Mouse (Mus musculus): Measurements from ENCODE around the gene Pkp4. TPM values are rescaled to one million over a fixed set of nuclear protein-coding genes. Genes with fewer than 3 reads are reported as not detected.

Pkp4 gene
- polyA plus RNA-seq, 1 experiment from 2014 or later = 32.4 TPM

- Histone ChIP-seq H3K4me1 (ENCODE audit: insufficient read depth) (no peaks in the 10 kb centered on the region), H3K9ac (no peak overlapping the region), H3K27ac (ENCODE audit: low read depth) (peak overlapping the region; percentile 70; the same call in 1 of the 2 replicates), H3K36me3 (ENCODE audit: insufficient read depth) (no peaks in the 10 kb centered on the region), H3K9me3 (ENCODE audit: low read depth, low read length) (no peaks in the 10 kb centered on the region), H3K4me3 (ENCODE audit: low read depth, low read length) (no peak overlapping the region), H3K27me3 (ENCODE audit: insufficient read depth, low read length) (no peaks in the 10 kb centered on the region), H3K4me2 (no peak overlapping the region)
- peak; percentile 56 for DNase-seq
- no peak for TF ChIP-seq CTCF (IDR thresholded peaks at IDR 0.05; ENCODE audit: low read depth)
- peak; percentile 41; the same call in 1 of the 2 replicates for ATAC-seq (ENCODE audit: insufficient read depth)
- WGBS = 62% methylated on average over 2 of the region's 2 CpGs
Measured at GRCm38 (mm10) chr2:59400901-59401378, 240.3 kb downstream of the Pkp4 start.

DNA sequence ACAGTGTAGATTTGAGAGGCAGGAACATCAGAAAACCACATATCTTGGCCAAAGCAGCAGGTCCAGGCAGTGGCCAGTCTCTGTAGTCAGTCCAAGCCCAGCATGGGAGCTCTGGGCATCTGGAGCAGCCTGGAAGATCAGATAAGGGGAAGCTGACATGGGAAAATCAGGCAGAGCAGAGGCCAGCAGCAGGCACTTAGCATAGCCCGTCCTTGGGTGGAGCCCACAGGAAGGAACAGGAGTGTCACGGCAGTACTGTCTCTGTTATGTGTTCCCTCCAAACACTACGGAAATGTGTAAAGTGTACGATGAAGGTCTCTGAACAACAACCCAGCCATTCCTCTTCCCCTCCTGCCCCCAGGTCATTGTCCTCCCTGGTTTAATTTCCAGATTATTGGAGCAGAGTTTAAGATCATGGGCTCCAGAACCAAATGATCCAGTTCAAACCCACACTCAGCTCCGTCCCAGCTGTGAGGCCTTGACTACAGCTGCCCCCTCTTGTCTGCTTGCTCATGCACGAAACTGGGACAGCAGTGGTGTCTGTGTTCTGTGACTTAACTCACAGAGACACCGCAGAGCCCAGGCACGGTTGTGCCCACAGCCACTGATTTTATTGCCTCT lies 241.3 kb downstream of the Pkp4 start:
- no peaks in the 10 kb centered on the region for H3K9me3 ChIP-seq (ENCODE audit: low read depth, low read length)
- H3K4me1 ChIP-seq (ENCODE audit: insufficient read depth) = no peaks in the 10 kb centered on the region
- H3K27me3 ChIP-seq (ENCODE audit: insufficient read depth, low read length) = no peaks in the 10 kb centered on the region
- H3K9ac ChIP-seq = no peak overlapping the region
- 60% methylated on average over 8 of the region's 8 CpGs for WGBS
- peak; percentile 69 for ATAC-seq (ENCODE audit: insufficient read depth)
- TF ChIP-seq CTCF (IDR thresholded peaks at IDR 0.05; ENCODE audit: low read depth) = no peak
- no peak overlapping the region for H3K4me3 ChIP-seq (ENCODE audit: low read depth, low read length)
- no peaks in the 10 kb centered on the region for H3K36me3 ChIP-seq (ENCODE audit: insufficient read depth)
- peak; percentile 49 for DNase-seq
- peak overlapping the region; percentile 70; the same call in 1 of the 2 replicates for H3K27ac ChIP-seq (ENCODE audit: low read depth)
- H3K4me2 ChIP-seq = no peak overlapping the region

DNA sequence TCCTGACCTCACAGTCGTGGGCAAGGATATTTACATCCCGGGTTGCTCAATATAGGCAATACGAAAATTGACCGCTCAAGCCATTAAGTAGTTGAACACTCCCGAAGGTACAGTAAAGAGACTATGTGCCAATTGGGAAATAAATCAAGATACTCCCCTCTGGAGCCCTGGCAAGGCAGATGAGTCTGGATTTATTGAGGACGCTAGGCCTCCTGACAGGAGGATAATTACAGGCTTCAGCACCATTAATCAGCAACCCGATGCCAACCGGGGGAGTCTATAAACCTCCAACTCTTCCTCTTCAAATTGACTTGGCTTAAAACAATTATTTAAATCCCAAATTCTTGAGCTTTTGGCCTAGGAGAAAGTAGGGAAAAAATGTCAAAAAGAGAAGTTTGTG lies 243.4 kb downstream of the Pkp4 start:
- H3K27ac ChIP-seq (ENCODE audit: low read depth) = no peak overlapping the region
- no peaks in the 10 kb centered on the region for H3K4me1 ChIP-seq (ENCODE audit: insufficient read depth)
- no peaks in the 10 kb centered on the region for H3K27me3 ChIP-seq (ENCODE audit: insufficient read depth, low read length)
- DNase-seq = no peak
- H3K9ac ChIP-seq = no peak overlapping the region
- no peak overlapping the region for H3K4me2 ChIP-seq
- no peak overlapping the region for H3K4me3 ChIP-seq (ENCODE audit: low read depth, low read length)
- 76% methylated on average over 8 of the region's 8 CpGs for WGBS
- no peaks in the 10 kb centered on the region for H3K9me3 ChIP-seq (ENCODE audit: low read depth, low read length)
- ATAC-seq (ENCODE audit: insufficient read depth) = no peak
- no peaks in the 10 kb centered on the region for H3K36me3 ChIP-seq (ENCODE audit: insufficient read depth)
- no peak for TF ChIP-seq CTCF (IDR thresholded peaks at IDR 0.05; ENCODE audit: low read depth)

Other genes starting within 250 kb of the Pkp4 start
- 0.95 and 1.1 TPM in 2 replicates for gene Ccdc148, start 167 bp upstream of the Pkp4 start, polyA plus RNA-seq (2014; fragmentation: Nextera tagmentation; extraction: Ambion mirVana)

All from lung, embryonic 14.5 days (tissue).